Mouse (Mus musculus) ES-E14 (cell line): ENCODE results near the gene Snta1. TPM values are rescaled to one million over a fixed set of nuclear protein-coding genes. Genes with fewer than 3 reads are reported as not detected.

ENCODE experiments used
- DNase-seq: peaks from one replicate; pipeline ENCODE4 v3.0.0-alpha.2; 2013; ENCODE audit warnings: low read depth, low spot score
- H3K27ac ChIP-seq: 2 replicates; pipeline ENCODE4 v1.5.1; 2012; ENCODE audit warnings: low read depth, mild to moderate bottlenecking, low read length, moderate library complexity, mixed read lengths; ENCODE audit not compliant: poor library complexity, insufficient read depth, severe bottlenecking
- H3K36me3 ChIP-seq: 2 replicates; pipeline ENCODE4 v1.6.1; 2012; ENCODE audit warnings: mild to moderate bottlenecking, low read length, moderate library complexity, mixed read lengths; ENCODE audit not compliant: control insufficient read depth, poor library complexity, insufficient read depth, severe bottlenecking
- H3K4me1 ChIP-seq, 2 experiments: fragments of 150-350 bp in 1 of 2; sonication (generic) in 1 of 2; 2 replicates each; pipeline ENCODE4 v1.6.1; 2012; ENCODE audit warnings: low read length in 2 of 2, mild to moderate bottlenecking in 1 of 2, mixed read lengths in 1 of 2; ENCODE audit not compliant: control insufficient read depth in 2 of 2, insufficient read depth in 2 of 2, poor library complexity in 1 of 2
- H3K4me3 ChIP-seq, 2 experiments: fragments of 150-350 bp in 1 of 2; sonication (generic) in 1 of 2; 2 replicates each; pipeline ENCODE4 v1.5.1; 2012; ENCODE audit warnings: low read length in 2 of 2, low read depth in 1 of 2, mild to moderate bottlenecking in 1 of 2, mixed read lengths in 1 of 2; ENCODE audit not compliant: insufficient read depth in 1 of 2, poor library complexity in 1 of 2, severe bottlenecking in 1 of 2
- H3K9ac ChIP-seq: 2 replicates; pipeline ENCODE4 v1.6.1; 2012; ENCODE audit warnings: low read depth, mild to moderate bottlenecking, low read length, mixed read lengths; ENCODE audit not compliant: poor library complexity, insufficient read depth, severe bottlenecking
- H3K9me3 ChIP-seq: fragments of 150-350 bp; sonication (generic); 2 replicates; pipeline ENCODE4 v1.6.1; 2012; ENCODE audit warnings: low read depth, mild to moderate bottlenecking, low read length; ENCODE audit not compliant: control insufficient read depth, insufficient read depth
- CHD2 ChIP-seq: IDR thresholded peaks from 2 replicates; pipeline ENCODE4 v1.6.1; 2014; ENCODE audit warnings: mild to moderate bottlenecking, low read depth, low read length, inconsistent platforms
- HCFC1 ChIP-seq: IDR thresholded peaks from 2 replicates; pipeline ENCODE4 v1.6.1; 2012; ENCODE audit warnings: low read length, inconsistent platforms, borderline replicate concordance; ENCODE audit not compliant: insufficient read depth
- MAFK ChIP-seq: IDR thresholded peaks from 2 replicates; pipeline ENCODE4 v1.6.1; 2014; ENCODE audit warnings: mild to moderate bottlenecking, low read depth, low read length, inconsistent platforms; ENCODE audit not compliant: insufficient read depth
- ZC3H11A ChIP-seq: IDR thresholded peaks from 2 replicates; pipeline ENCODE4 v1.6.1; 2012; ENCODE audit warnings: low read depth, mild to moderate bottlenecking, inconsistent platforms, low read length, borderline replicate concordance
- ZNF384 ChIP-seq: IDR thresholded peaks from 2 replicates; pipeline ENCODE4 v1.6.1; 2012; ENCODE audit warnings: low read depth, low read length, inconsistent platforms
- in situ Hi-C, 2 experiments: fragments of 600-800 bp; cut with MboI; formaldehyde crosslinking; loops; one replicate each; pipeline ENCODE4 v1.15.1; 2025; ENCODE audit warnings: low sequenced_read_pairs in 2 of 2, inconsistent platforms in 1 of 2; ENCODE audit not compliant: unreplicated experiment in 2 of 2
- total RNA-seq: library from RNA; depleted of rRNA; stranded (reverse); fragments of 300-350 nt; gene quantifications from 2 replicates; pipeline ENCODE4 v1.2.3, GENCODE M21; 2012

Snta1 gene
- total RNA-seq, 1 experiment: 11.3 TPM

DNA sequence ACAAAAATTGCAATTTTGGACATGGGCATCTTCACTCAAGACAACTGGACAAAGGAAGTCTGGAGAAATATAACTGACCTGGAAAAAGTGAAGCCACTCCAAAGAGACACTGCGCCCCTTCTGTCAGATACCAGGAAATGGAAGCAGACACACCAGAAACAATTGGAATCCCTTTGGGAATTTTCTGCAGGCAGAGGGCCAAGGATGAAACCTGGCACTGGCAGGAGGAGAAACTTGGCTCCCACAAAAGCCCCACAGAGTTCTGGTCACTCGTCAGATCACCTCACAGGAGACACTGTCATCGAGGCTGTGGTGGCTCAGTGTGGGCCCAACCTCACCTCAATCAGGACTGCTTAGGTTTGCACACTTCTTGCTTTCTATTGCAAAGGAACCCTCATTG, 13.3 kb downstream of the Snta1 start:
- H3K36me3 ChIP-seq: 0 out of 2 replicates have a peak, but pooled peaks cover 2% of the 10 kb centered on the region
- peaks cover 1 to 7% of the 10 kb centered on the region in 2 experiments; a peak in 3 of 4 replicates for H3K4me1 ChIP-seq
- in situ Hi-C loops: no loop called here

DNA sequence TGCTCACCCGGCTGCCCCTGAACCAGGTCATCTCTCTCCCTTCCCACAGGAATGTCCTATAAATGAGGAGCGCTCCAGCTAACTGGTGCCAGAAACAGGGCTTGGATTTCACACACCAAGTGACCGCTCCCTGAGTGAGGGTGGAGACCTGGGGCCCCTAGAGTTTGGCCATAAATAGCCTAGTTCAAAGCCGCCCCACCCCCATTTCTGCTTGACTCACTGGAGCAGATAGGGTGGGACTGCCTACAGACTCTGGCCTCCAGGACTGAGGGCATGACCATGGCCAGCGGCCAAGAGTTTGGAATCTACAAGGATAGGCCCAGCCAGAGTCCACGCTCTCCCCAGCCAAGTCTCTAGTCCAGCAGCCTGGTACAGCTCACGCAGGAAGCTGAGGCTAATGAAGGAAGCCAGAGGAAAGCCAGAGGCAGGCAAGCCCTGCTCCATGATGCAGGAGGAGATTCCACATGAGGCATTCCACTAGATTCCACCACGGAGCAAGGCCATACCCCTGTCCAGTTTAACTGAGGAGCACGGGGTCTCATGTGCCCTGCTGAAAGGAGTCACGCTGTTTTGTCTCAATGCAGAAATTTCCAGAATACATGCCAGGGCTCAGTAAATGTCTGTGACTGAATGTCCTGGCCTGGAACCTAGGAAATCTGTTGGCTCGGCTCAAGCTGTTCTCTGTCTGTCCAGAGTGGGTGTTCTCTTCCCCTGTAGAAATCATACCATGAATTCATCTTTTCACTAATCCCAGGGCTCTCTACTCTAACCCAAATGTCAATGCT, 17.5 kb downstream of the Snta1 start:
- H3K4me3 ChIP-seq: no peak overlapping the region
- in situ Hi-C loops: no loop called here

More for the DNA sequence above, 13.3 kb downstream of the Snta1 start:
- TF ChIP-seq CHD2 (no peak), ZNF384 (no peak), HCFC1 (no peak), MAFK (no peak), ZC3H11A (no peak)
- no peak overlapping the region for H3K4me3 ChIP-seq
- no peak for DNase-seq
- no peak overlapping the region for H3K9ac ChIP-seq
- H3K9me3 ChIP-seq: no peaks in the 10 kb centered on the region
- H3K27ac ChIP-seq: no peak overlapping the region

DNA sequence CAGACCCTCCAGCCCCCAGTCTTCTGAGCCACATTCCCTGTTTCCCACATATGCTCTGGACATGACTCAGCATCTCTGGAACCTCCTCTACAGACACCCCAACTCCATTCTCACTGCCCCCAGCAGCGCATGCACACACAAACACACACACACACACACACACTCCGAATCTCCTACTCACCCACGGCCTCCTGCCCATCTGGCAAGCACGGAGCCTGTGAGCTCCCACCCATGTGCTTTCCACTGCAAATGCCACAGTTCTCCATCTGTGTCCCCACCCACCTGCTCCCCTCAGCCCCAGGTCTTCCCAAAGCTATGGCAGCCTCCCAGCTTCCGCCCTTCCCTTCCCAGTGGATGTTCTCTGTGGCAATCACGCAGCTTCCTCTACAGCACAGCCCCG, 28.8 kb downstream of the Snta1 start:
- Histone ChIP-seq H3K9ac (peak overlapping the region; percentile 24; the same call in 1 of the 2 replicates), H3K36me3 (peaks cover 4% of the 10 kb centered on the region; the same call in 1 of the 2 replicates), H3K4me1 (peaks cover 4 to 11% of the 10 kb centered on the region in 2 experiments; a peak in 2 of 4 replicates), H3K9me3 (no peaks in the 10 kb centered on the region), H3K4me3 (no peak overlapping the region), H3K27ac (peak overlapping the region; percentile 35; the same call in 1 of the 2 replicates)
- in situ Hi-C loops: no loop called here
- TF ChIP-seq HCFC1 (no peak), MAFK (peak; percentile 42; the same call in 1 of the 2 replicates), ZNF384 (no peak), ZC3H11A (no peak)
- DNase-seq: no peak

More for the DNA sequence above, 17.5 kb downstream of the Snta1 start:
- Histone ChIP-seq H3K9me3 (no peaks in the 10 kb centered on the region), H3K9ac (no peak overlapping the region), H3K4me1 (peaks cover 2 to 7% of the 10 kb centered on the region in 2 experiments; a peak in 3 of 4 replicates), H3K36me3 (0 out of 2 replicates have a peak, but pooled peaks cover 2% of the 10 kb centered on the region), H3K27ac (no peak overlapping the region)
- no peak for DNase-seq
- TF ChIP-seq CHD2 (no peak), MAFK (no peak)

DNA sequence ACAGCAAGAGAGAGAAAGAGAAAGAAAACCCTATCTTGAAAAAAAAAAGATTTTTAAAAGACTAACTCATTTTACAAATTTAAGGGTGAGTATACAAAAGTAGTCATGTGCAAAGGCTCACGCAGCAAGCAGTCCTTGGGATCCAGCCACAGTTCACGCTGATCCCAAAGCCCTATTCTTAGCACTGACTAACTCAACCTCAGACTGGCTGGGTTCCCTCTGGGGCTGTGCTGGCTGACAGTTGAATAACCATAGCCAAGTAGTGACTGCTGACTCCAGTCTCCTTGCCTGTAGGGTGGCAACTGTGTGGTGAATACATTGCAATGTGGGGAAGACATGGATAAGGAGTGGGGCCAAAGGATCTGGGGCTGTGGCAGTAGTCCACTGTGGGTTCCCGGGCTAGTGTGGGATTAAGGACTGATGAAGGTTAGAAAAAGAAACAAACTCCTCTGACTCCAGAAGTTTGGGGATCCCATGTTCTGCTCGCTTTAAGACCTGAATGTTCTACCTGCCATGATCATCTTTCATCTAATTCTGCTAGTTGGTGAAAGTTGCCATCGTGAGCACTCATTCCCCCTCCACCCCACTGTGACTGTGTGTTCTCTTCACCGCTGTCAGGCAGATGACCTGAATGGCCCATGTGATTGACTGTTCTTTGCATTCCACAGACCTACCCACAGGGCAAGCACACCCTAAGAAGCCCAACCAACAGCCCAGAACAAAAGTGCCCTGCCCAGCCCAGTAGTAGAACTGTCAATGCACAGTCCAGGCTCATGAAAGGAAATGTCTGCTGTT, 32.9 kb downstream of the Snta1 start:
- no peak for TF ChIP-seq ZNF384
- no peak for TF ChIP-seq ZC3H11A
- H3K9me3 ChIP-seq: no peaks in the 10 kb centered on the region
- peaks cover 4 to 18% of the 10 kb centered on the region in 2 experiments; a peak in 2 of 4 replicates for H3K4me1 ChIP-seq
- H3K36me3 ChIP-seq: peaks cover 5% of the 10 kb centered on the region; the same call in 1 of the 2 replicates
- no peak overlapping the region for H3K27ac ChIP-seq
- H3K4me3 ChIP-seq: no peak overlapping the region
- DNase-seq: no peak
- no peak overlapping the region for H3K9ac ChIP-seq
- in situ Hi-C loops: no loop called here
